Mouse (Mus musculus) neural tube, embryonic 11.5 days (tissue): ENCODE data around the gene Olfr288. TPM values are rescaled to one million over a fixed set of nuclear protein-coding genes. Genes with fewer than 3 reads are reported as not detected.

Source experiments
- ATAC-seq: fragments of 200-750 bp; cut with Nextera tagmentation; 2 replicates; pipeline ENCODE4 v1.8.0; 2017; ENCODE audit warnings: moderate number of reproducible peaks, mild to moderate bottlenecking, moderate TSS enrichment, moderate library complexity; ENCODE audit not compliant: insufficient read depth, low FRiP score, low TSS enrichment
- DNase-seq: peaks from one replicate; pipeline ENCODE4 v3.0.0-alpha.2; 2015; ENCODE audit warnings: low spot score
- H3K27ac ChIP-seq: fragments of 300-500 bp; sonication (generic); 2 replicates; pipeline ENCODE4 v1.5.1; 2014; ENCODE audit warnings: low read depth, mild to moderate bottlenecking, low read length
- H3K27me3 ChIP-seq: fragments of 300-500 bp; sonication (generic); 2 replicates; pipeline ENCODE4 v1.6.1; 2014; ENCODE audit warnings: mild to moderate bottlenecking, low read length, mixed read lengths; ENCODE audit not compliant: control insufficient read depth, insufficient read depth
- H3K36me3 ChIP-seq: fragments of 300-500 bp; sonication (generic); 2 replicates; pipeline ENCODE4 v1.6.1; 2014; ENCODE audit warnings: mild to moderate bottlenecking, low read length, moderate library complexity, mixed read lengths; ENCODE audit not compliant: control insufficient read depth, insufficient read depth
- H3K4me1 ChIP-seq: fragments of 300-500 bp; sonication (generic); 2 replicates; pipeline ENCODE4 v1.6.1; 2014; ENCODE audit warnings: low read length, mixed read lengths; ENCODE audit not compliant: control insufficient read depth, insufficient read depth
- H3K4me2 ChIP-seq: fragments of 300-500 bp; sonication (generic); 2 replicates; pipeline ENCODE4 v1.6.1; 2014; ENCODE audit warnings: low read depth, mild to moderate bottlenecking, moderate library complexity
- H3K4me3 ChIP-seq: fragments of 300-500 bp; sonication (generic); 2 replicates; pipeline ENCODE4 v1.5.1; 2014; ENCODE audit warnings: low read depth, low read length
- H3K9ac ChIP-seq: fragments of 300-500 bp; sonication (generic); 2 replicates; pipeline ENCODE4 v1.6.1; 2014; ENCODE audit warnings: mild to moderate bottlenecking, low read length
- H3K9me3 ChIP-seq: fragments of 300-500 bp; sonication (generic); 2 replicates; pipeline ENCODE4 v1.6.1; 2016; ENCODE audit warnings: low read length; ENCODE audit not compliant: control insufficient read depth
- WGBS: fragments of 180-500 bp; shearing (Covaris S2); extraction: QIAGEN DNeasy Blood & Tissue Kit; methylation state at CpG from one replicate; pipeline ENCODE4 v1.1.7; 2014; 5-methylcytosine and 5-hydroxymethylcytosine counted together
- polyA plus RNA-seq: library from polyadenylated mRNA; unstranded; fragments of >200 nt; fragmentation: Nextera tagmentation; extraction: Ambion mirVana; gene quantifications from 2 replicates; pipeline ENCODE4 v1.2.1, GENCODE M21; 2014

Gene Olfr288
- polyA plus RNA-seq, 1 experiment from 2014 or later = not detected

- peak overlapping the region; percentile 93 for H3K4me2 ChIP-seq
These were observed 49.7 kb downstream of the Olfr288 start for GRCm38 (mm10) chr15:98145559-98146181.

GRCm38 (mm10) chr15:98144861-98145507, 50.4 kb downstream of the Olfr288 start:
- DNase-seq = no peak
- ATAC-seq = no peak; the same call in 1 of the 2 replicates
- H3K9me3 ChIP-seq = no peaks in the 10 kb centered on the region
- no peaks in the 10 kb centered on the region for H3K27me3 ChIP-seq
- H3K27ac ChIP-seq = peak overlapping the region; percentile 73
- H3K4me3 ChIP-seq = peak overlapping the region; percentile 94
- H3K4me1 ChIP-seq = no peaks in the 10 kb centered on the region; the same call in 1 of the 2 replicates
- H3K9ac ChIP-seq = peak overlapping the region; percentile 95
- peaks cover 4% of the 10 kb centered on the region; the same call in 1 of the 2 replicates for H3K36me3 ChIP-seq
- H3K4me2 ChIP-seq = peak overlapping the region; percentile 93
- under 1% methylated on average over 36 of the region's 36 CpGs for whole genome bisulfite sequencing

More at GRCm38 (mm10) chr15:98145559-98146181, 49.7 kb downstream of the Olfr288 start:
- H3K27me3 ChIP-seq = no peaks in the 10 kb centered on the region
- DNase-seq = peak; percentile 95
- H3K9ac ChIP-seq = peak overlapping the region; percentile 95
- peak; percentile 98 for ATAC-seq
- no peaks in the 10 kb centered on the region for H3K9me3 ChIP-seq
- peak overlapping the region; percentile 73 for H3K27ac ChIP-seq
- no peaks in the 10 kb centered on the region; the same call in 1 of the 2 replicates for H3K4me1 ChIP-seq
- H3K4me3 ChIP-seq = peak overlapping the region; percentile 94
- WGBS = 1% methylated on average over 38 of the region's 38 CpGs
- peaks cover 4% of the 10 kb centered on the region; the same call in 1 of the 2 replicates for H3K36me3 ChIP-seq

GRCm38 (mm10) chr15:98142515-98142914, 52.8 kb downstream of the Olfr288 start:
- 91% methylated on average over 10 of the region's 10 CpGs for WGBS
- no peak for DNase-seq
- no peak overlapping the region for H3K9ac ChIP-seq
- no peak for ATAC-seq
- peaks cover 4% of the 10 kb centered on the region; the same call in 1 of the 2 replicates for H3K36me3 ChIP-seq
- no peaks in the 10 kb centered on the region for H3K9me3 ChIP-seq
- no peaks in the 10 kb centered on the region for H3K27me3 ChIP-seq
- no peak overlapping the region for H3K4me3 ChIP-seq
- H3K27ac ChIP-seq = no peak overlapping the region
- no peaks in the 10 kb centered on the region; the same call in 1 of the 2 replicates for H3K4me1 ChIP-seq
- no peak overlapping the region for H3K4me2 ChIP-seq

DNA sequence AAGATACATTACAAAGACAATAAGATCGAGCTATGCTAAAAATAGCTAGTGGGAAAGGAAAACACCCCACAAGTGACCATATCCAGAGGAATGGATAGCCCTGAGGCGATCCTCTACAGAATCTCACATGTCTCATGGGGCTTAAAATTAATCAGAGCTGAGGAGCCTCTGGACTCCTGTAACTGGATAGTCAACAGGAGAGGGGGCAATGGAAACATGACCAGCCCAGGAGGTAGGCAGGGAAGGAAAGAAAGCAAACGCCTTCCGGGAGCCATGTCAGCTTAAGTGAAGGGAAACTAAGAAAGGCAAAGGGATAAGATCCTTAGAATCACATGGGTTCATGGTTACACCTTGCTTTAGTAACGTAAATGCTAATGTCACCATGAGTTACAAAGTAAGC, 54.5 kb downstream of the Olfr288 start:
- DNase-seq (no peak), ATAC-seq (no peak)
- no peaks in the 10 kb centered on the region for H3K27me3 ChIP-seq
- no peak overlapping the region for H3K9ac ChIP-seq
- H3K4me2 ChIP-seq = no peak overlapping the region
- no peaks in the 10 kb centered on the region for H3K9me3 ChIP-seq
- H3K27ac ChIP-seq = no peak overlapping the region
- H3K4me3 ChIP-seq = no peak overlapping the region
- no peaks in the 10 kb centered on the region; the same call in 1 of the 2 replicates for H3K4me1 ChIP-seq
- H3K36me3 ChIP-seq = peaks cover 4% of the 10 kb centered on the region; the same call in 1 of the 2 replicates
- WGBS = 96% methylated on average over 5 of the region's 5 CpGs

DNA sequence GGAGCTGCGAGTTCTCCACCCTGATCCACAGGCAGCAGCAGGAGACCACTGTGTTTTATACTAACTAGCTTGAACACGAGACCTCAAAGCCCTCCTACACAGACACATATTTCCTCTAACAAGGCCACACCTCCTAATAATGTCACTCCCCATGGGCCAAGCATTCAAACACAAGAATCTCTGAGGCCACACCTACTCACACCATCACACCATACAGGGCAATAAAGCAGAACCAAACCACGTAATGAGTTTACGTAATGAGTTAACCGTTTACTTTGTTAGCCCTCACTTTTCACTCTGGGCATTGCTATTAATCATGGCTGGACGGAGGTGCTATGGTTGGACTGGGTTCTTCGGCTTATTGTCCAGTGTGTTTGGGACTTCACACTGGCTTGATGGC, 55.6 kb downstream of the Olfr288 start:
- Histone ChIP-seq H3K27me3 (no peaks in the 10 kb centered on the region), H3K9me3 (no peaks in the 10 kb centered on the region), H3K4me1 (no peaks in the 10 kb centered on the region; the same call in 1 of the 2 replicates), H3K9ac (no peak overlapping the region), H3K4me2 (no peak overlapping the region), H3K27ac (no peak overlapping the region), H3K4me3 (no peak overlapping the region), H3K36me3 (peaks cover 7% of the 10 kb centered on the region)
- DNase-seq (no peak), ATAC-seq (no peak)
- WGBS = 74% methylated on average over 7 of the region's 7 CpGs

- ATAC-seq = no peak
These were observed 58.5 kb downstream of the Olfr288 start for GRCm38 (mm10) chr15:98136871-98137270.

More at GRCm38 (mm10) chr15:98136871-98137270, 58.5 kb downstream of the Olfr288 start:
- no peak overlapping the region for H3K27ac ChIP-seq
- H3K4me1 ChIP-seq = no peaks in the 10 kb centered on the region
- no peak overlapping the region for H3K4me3 ChIP-seq
- H3K4me2 ChIP-seq = no peak overlapping the region
- H3K9ac ChIP-seq = no peak overlapping the region
- no peaks in the 10 kb centered on the region for H3K27me3 ChIP-seq
- peaks cover 5% of the 10 kb centered on the region for H3K36me3 ChIP-seq
- DNase-seq = no peak
- WGBS = 94% methylated on average over 9 of the region's 9 CpGs
- no peaks in the 10 kb centered on the region for H3K9me3 ChIP-seq

Other genes with a start within 250 kb of the Olfr288 start
- 50.2 and 55.9 TPM in 2 replicates for gene Tmem106c, start 231.3 kb downstream of the Olfr288 start, polyA plus RNA-seq
- 208 and 219 TPM in 2 replicates for gene Col2a1, start 190.8 kb downstream of the Olfr288 start, polyA plus RNA-seq
- 36.2 and 41.3 TPM in 2 replicates for gene Pfkm, start 103.0 kb downstream of the Olfr288 start, polyA plus RNA-seq
- gene Senp1, start 101.8 kb downstream of the Olfr288 start, polyA plus RNA-seq = 40.1 and 41.0 TPM in 2 replicates
- 50.7 and 58.1 TPM in 2 replicates for gene Asb8, start 29.9 kb downstream of the Olfr288 start, polyA plus RNA-seq
- 10.3 and 12.2 TPM in 2 replicates for gene Ccdc184, start 28.4 kb downstream of the Olfr288 start, polyA plus RNA-seq
- not detected in 2 replicates for gene Gm44579, start 25.4 kb upstream of the Olfr288 start, polyA plus RNA-seq
- gene Olfr287, start 25.5 kb upstream of the Olfr288 start, polyA plus RNA-seq = not detected in 2 replicates
- not detected in 2 replicates for gene Olfr286, start 38.9 kb upstream of the Olfr288 start, polyA plus RNA-seq
- gene H1fnt, start 61.8 kb upstream of the Olfr288 start, polyA plus RNA-seq = not detected in 2 replicates
- 1.9 TPM in 2 replicates for gene Zfp641, start 100.6 kb upstream of the Olfr288 start, polyA plus RNA-seq
- gene Olfr285, start 121.8 kb upstream of the Olfr288 start, polyA plus RNA-seq = not detected in 2 replicates
- not detected in 2 replicates for gene Olfr284, start 145.4 kb upstream of the Olfr288 start, polyA plus RNA-seq
- not detected in 2 replicates for gene Olfr283, start 185.4 kb upstream of the Olfr288 start, polyA plus RNA-seq
- not detected in 2 replicates for gene Olfr282, start 235.7 kb upstream of the Olfr288 start, polyA plus RNA-seq